Mouse (Mus musculus): ENCODE data around the gene Stk40.

DNA sequence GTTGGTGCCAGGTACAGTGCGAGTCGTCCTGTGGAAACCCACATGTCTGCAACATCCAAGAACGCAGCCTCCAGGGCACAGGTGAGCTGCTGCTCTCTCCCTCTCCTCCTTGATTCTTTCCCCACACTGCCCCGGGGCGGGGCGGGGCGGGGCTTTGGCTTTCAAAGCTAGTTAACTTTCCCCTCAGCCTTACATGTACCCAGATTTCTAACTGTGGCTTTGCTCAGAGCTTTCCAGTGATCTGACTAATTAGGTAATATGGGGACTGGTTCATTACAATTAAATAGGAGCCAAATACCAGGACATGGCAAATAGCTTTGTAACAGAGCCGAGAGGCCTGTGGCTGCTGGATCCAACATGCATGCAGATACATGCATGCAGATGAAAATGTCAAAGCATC lies 19.4 kb upstream of the Stk40 start:
- TF ChIP-seq CTCF (IDR thresholded peaks at IDR 0.05; ENCODE audit: borderline replicate concordance, insufficient read depth, low read depth, low read length) (no peak), POLR2A (IDR thresholded peaks at IDR 0.05; ENCODE audit: borderline replicate concordance, insufficient read depth, low read length) (no peak)
